In the genomic region with DNA sequence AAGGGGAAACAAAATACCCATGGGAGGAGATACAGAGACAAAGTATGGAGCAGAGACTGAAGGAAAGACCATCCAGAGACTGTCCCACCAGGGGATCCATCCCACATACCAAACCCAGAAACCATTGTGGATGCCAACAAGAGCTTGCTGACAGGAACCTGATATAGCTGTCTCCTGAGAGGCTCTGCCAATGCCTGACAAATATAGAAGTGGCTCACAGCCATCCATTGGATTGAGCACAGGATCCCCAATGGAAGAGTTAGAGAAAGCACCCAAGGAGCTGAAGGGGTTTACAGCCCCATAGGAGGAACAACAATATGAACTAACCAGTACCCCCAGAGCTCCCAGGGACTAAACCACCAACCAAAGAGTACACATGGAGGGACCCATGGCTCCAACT, we compare ENCODE assay signal across 5 mouse cellular contexts.
DNase-seq lines count a peak whose midpoint lies in the region.
"Not testable (repeated sequence)": the region's sequence is repeated elsewhere in the genome, so short reads cannot be mapped to it uniquely, and the experiment has no call there.

No protein-coding gene starts in this region.

- intact Hi-C loops in heart, postnatal 10 days (cut with DNase I): not testable (repeated sequence)

- DNase-seq in gastrocnemius, adult 18-20 months (ENCODE audit: low spot score): peak; percentile 46
- DNase-seq in heart, adult 11 months: peak; percentile 91
- peak; percentile 42 for DNase-seq in heart, adult 8-10 months (ENCODE audit: low spot score)
- DNase-seq in heart, postnatal 10 days: peak; percentile 20 to 53
- peak; percentile 1 for DNase-seq in skeletal muscle tissue, adult 2 months (ENCODE audit: low read depth, low spot score)

Comparison
In these comparisons a context has a peak if more than half of its experiments do, and no peak if none do; other contexts are left out.
1. Peak in every context shown above with its lines: DNase-seq.
2. DNase-seq: peak in every context shown above with its lines; median percentile 91 in heart, adult 11 months; 46 in gastrocnemius, adult 18-20 months; 42 in heart, adult 8-10 months; 36 in heart, postnatal 10 days; 1 in skeletal muscle tissue, adult 2 months.